Mouse (Mus musculus) CD4-positive helper T cell, adult 2 months (primary cell): ENCODE measurements around the gene Ptges2.
"Not testable (repeated sequence)": the region's sequence is repeated elsewhere in the genome, so short reads cannot be mapped to it uniquely, and the experiment has no call there.

Source experiments
- DNase-seq: peaks from one replicate; pipeline ENCODE4 v3.0.0-alpha.2; 2012; ENCODE audit warnings: low read depth, missing footprints, low spot score

Gene Ptges2

DNA sequence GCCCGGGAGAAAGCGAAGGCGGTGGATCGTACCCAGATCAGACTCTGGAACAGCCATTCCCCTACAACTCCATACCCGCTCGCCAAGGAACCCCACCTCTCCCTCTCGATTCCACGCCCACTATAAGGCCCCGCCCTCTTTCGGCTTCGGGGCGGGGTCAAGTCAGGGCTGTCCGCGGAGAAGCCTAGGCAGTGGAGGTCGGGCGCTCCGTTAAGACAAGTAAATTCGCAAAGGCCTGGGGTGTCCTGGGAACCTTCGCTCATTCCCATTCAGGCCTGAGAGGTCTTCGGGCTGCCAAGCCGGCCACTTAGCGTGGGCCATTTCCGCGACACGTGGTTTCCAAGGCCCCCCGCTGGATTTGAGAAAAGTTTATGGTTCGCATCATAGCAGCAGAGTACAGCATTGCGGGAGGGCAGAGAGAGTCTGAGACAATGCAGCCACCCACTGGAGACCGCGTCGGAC is at the start of gene Ptges2:
TSS of gene Ptges2 (plus strand) at position 413 of the 462 bp plus-strand sequence.
- DNase-seq: peak; percentile 90

DNA sequence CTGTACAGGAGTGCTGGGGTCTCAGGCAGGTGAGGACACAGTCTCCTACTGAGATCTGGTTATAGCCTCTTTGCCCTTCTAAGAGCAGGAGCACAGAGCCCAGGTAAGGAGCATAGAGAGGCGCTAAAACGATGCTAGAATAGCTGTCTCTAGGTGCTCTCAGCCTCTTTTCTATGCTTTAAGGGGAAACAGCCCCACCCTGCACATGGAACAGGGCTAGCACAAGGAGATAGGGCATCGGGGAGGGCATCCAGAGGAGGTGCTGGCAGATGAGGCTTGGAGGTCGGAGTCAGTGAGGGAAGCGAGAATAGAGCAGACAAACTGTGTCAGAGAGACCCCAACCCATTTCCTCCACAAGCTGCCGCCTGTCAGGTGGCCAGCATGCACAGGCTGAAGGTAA is 48.7 kb upstream of the Ptges2 start:
- no peak for DNase-seq

DNA sequence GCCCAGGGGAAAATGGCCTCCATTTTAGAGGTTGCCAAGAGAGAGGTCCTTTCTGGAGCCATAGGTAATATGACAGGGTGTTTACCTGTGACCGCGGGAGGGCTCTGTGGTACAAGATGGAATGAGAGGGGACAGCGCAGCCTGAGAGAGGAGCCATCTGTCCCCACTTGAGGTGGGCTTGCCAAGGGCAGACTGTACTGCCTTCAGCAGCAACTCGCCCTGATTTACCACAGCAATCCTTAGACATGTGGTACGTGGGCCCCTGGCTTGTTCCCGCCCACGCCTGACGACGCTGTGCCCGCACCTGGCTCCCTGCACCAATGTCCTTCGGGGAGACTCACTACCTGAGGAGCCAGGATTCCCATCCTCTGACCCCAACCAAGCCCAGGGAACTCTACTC is 47.4 kb upstream of the Ptges2 start:
- no peak for DNase-seq

DNA sequence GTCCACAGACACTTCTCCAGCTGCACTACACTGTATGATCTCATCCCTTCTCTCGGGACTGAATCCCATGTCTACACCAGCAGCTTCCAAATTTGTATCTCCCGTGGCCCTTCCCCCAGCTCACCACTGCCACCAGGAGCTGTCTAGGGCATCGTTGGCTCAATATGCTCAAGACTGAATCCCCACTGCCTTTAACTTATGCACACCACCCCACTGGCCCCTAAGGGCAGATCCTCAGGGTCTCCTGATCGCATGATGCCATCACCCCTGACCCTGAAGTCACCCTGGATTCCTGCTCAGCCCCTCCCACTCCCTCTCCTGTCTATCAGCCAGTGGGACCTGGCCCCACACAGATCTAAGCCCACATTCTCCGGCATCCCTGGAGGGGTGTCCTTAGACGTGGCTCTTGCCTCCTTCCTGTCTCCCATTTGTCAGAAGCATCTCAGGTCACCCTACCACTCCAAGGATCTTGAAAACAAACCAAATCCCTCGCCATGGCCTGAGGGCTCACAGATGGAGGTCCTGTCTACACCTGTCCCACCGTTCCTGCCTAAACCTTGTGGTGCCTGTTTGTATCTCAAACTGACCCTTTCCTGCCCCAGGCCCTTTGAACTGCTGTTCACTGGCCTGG is 46.0 kb upstream of the Ptges2 start:
- no peak for DNase-seq

DNA sequence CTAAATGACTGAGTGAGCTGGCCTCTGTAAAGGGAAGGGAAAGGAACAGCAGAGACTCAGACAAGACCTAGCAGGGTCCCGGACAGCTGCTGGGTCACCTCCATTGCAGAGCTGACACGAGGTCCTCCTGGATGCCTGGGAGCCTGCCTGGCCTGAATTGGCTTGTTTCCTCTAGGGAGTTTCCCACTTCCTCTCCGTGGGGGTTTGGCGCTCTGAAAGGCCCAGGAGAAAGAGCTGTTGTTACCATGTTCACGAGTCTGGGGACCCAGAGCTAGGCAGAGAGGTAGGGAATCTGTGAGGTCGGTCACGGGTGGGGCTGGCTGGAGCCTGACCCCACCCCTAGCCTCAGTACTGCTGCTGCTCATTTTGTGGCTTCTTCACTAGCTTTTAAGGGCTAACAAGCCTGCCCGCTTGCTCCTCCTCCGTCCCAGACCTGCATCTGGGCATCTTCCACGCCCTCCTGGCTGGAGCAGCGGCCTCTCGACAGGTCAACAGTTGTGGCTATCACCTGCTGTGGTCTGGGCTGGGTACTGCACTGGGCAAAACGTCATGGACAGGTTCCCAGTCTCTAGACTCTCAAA is 45.1 kb upstream of the Ptges2 start:
- no peak for DNase-seq

DNA sequence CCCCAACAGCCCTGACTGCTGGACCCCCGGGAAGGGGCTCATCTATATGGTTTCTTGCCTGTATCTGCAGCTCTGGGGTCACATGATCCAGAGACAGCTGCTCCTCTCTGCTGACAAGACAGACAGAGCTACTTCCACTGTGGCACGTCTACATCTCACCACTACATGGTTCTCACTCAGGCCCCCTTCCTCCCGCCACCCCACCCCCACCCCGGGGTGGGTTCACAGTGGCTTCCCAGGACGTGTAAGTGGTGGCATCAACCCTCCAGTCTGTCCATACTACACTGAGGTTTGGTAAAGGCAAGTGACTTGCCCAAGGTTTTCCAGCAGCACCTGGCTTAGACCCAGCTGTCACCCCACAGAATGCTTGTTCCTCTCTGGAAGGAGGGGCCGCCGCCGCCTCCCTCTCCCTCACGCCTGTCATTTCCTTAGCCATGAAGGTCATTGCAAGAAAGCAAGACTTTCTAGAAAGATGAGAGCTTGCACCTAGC is 44.2 kb upstream of the Ptges2 start:
- DNase-seq: peak; percentile 16

DNA sequence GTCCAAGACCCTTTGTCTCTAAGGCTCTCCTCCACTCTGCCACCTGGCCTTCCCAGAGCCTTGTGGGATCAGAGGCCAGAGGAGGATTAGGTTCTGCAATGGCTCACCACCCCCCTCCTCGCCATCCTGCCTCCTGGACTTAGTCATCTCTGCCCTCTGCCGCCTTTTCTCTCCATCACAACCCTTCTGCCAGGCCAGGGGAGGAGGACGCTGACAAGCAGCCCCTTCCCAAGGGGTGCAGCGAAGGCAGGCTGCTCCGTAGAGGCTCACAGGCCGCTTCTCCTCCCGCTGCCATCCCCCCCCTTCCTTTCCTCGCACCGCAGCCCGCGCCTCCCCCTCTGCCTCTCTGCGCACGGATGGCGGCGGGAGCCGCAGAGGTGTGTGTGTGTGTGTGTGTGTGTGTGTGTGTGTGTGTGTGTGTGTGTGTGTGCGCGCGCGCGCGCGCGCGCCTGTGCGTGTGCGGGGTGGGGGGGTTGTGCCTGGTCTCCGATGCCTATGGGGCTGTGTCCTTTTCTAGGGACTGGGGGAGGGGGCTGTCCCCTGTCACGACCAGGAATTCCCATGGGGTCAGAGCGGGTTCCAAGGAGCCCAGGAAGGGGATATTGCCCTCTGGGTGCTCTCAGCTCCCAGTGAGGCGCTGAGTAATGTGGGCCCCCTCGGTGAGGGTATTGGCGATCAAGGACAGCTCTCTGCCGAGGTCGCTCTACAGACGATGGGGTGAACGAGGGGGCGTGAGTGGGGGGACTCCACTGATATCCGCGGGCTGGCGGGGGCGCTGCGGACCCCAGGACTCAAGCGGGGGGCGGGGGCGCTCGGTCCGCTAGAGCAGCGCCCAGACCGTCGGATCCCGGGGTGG is 43.3 kb upstream of the Ptges2 start, which contains the start of gene Ciz1:
TSS of gene Ciz1 (plus strand) at position 177 of the 856 bp plus-strand sequence.
- DNase-seq: peak; percentile 68

DNA sequence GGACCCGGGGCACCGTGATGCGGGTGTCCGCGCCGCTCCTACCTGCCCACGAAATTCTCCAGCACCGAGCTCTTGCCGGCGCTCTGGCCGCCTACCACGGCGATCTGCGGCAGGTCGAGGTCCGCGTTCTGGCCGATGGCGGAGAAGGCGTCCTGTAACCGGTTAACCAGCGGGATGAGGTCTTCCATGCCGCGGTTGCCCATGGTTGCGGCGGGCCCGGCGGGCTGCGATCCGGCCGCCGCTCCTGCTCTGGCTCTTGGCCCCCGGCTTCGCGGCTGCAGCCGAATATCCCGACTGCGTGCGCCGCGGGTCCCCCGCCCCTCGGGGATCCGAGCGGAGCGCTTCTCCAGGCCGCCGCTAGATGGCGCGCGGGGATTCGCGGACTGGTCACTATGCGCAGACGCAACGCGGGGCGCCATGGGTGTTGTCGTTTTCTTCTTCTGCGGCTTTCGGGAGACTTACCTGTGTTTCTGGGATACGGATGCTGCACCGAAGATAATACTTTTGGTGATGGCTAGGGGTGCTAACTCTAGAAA is 42.6 kb upstream of the Ptges2 start, which contains the start of gene Dnm1:
TSS of gene Dnm1 (minus strand) at position 332 of the 536 bp plus-strand sequence.
- peak; percentile 86 for DNase-seq

DNA sequence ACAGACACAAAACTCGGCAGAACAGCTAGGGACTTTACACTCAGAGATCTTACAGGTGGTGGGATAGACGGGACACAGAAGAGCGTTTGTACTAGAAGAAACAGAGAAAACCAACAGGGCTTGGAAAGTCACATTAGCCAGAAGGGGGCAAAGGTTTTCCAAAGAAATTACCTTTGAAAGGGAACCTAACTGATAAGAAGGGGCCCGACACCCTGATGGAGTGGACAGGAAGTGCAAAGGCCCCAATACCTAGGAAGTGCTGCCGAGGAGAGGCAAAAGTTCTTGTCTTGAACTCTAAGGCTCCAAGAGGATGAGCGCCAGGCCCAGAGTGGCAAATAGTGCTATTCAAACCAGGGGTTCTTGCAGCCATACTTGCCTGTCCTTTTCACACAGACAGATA is 41.9 kb upstream of the Ptges2 start:
- no peak for DNase-seq

DNA sequence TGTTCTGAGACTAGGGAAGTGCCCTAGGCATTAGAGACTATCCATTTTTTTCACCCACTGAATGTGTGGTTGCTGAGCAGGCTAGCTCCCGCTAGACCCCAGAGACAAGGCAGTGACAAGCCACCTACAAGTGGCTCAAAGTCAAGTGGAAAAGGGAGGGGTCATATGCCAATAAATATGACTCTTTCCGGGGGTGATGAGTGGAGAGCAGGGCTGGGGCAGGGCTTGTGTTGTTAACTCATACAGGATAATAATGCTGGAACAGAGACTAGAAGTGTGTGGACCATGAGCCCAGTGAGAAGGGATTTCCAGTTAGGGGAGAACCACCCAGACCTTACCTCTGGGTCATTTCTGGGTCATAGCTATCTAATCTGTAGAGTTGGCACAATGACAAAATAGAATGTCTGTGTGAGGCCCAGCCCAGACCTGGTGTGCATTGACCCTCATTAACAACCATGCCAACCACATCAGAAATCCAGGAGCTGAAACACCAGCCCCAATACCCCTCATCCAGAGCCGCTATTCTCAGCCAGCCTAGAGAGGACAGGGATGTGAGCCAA is 41.3 kb upstream of the Ptges2 start:
- DNase-seq: no peak

DNA sequence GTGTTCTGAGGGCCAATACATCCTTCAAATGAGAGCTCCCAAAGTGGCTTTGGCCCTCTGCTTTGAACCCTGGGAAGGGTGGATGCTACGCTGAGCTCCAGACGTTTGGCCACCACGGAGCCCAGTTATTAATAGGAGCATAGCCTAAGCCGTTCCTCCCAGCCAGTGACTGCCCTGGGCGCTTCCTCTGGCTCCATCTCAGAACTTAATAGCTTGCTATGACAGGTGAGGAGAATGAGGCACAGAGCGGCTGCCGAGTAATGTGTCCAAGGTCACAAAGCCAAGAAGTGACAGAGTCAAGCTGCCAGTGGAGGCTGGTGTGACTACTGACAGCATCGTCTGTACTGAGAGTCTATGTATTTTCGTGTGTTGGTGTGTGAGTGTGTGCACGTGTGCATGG is 39.5 kb upstream of the Ptges2 start:
- no peak for DNase-seq

DNA sequence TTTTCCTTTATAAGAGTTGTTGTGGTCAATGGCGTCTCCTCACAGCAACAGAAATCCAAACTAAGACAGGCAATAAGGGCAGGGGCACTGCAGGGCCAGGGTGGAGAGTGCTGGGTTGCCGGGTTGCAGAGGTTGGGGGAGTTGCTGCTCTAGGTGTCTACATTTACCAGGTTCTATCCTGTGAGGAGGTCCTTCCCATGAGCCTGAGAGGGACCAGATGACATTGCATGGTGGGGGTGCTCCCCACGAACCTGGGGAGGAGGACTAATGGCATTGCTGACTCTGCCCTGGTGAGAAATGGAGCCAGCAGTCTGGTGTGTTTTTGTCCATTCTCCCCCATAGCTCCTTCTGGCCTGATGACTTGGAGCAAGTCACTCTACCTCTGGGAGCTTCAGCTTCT is 38.0 kb upstream of the Ptges2 start:
- DNase-seq: no peak

DNA sequence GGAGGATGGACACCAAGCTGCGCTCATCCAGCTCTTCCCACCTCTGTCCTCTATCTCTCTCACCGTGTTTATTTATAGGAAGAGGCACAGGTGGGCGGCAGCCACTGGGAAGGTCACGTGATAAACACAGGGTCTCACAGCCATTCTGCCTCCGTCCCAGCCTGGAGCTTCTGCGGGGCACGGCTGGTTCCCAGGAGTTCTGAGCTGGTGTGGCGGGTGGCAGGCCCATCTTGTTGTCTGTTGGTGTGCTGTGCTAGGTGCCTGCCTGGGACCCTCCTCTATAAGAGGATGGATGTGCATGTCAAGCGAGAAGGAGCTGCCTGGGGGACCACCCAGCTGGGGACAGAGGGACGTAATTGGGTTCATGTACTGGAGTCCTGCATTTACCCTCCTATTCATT is 37.3 kb upstream of the Ptges2 start:
- DNase-seq: no peak

DNA sequence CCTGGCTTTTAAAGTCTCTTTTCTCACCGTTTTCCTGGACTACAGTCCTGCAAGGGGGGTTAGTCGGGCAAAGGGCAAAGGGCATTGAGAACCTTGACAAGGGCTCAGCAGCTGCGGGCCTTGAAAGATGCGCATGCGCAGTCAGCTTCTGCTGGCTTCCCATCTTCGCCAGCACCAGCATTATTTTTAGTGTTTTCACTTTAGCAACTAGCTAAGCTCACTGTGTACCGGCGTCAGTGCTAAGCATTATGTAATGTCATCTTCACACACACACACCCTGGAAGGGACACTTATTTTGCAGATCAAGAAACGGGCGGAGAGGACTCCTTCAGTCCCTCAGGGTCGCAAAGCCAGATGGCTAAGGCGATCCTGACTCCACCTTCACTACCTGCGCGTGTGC is 35.0 kb upstream of the Ptges2 start:
- DNase-seq: peak; percentile 73

DNA sequence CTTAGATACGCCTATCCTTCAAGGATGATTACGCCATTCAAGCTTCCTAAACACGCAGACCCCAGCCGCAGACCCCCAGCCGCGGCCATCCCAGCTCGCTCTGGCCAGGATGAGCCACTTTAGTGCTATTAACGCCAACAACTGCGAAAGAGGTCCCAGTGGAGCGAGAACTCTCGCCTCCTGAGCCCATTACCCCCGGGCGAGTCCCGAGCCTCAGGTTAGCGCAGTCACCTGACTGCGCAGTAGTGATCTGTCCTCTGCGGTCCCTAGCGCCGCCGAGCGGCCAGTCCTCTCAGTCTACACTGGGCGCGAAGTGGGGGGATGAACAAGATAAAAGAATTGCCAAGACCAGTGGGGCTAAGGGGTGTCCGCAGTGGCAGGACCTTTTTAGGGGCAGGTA is 34.3 kb upstream of the Ptges2 start:
- DNase-seq: peak; percentile 70

DNA sequence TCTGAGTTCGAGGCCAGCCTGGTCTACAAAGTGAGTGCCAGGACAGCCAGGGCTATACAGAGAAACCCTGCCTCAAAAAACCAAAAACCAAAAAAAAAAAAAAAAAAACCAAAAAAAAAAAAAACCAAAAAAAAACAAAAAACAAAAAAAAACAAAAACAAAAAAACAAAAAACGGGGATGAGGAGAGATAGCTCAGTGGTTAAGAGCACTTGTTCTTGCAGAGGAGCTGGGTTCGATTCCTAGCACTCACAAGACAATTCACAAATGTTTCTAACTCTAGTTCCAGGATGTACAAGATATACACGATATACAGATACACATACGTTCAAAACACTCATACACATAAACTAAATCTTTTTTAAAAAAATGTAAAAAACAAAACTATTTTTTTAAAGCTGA is 33.4 kb upstream of the Ptges2 start:
- not testable (repeated sequence) for DNase-seq

DNA sequence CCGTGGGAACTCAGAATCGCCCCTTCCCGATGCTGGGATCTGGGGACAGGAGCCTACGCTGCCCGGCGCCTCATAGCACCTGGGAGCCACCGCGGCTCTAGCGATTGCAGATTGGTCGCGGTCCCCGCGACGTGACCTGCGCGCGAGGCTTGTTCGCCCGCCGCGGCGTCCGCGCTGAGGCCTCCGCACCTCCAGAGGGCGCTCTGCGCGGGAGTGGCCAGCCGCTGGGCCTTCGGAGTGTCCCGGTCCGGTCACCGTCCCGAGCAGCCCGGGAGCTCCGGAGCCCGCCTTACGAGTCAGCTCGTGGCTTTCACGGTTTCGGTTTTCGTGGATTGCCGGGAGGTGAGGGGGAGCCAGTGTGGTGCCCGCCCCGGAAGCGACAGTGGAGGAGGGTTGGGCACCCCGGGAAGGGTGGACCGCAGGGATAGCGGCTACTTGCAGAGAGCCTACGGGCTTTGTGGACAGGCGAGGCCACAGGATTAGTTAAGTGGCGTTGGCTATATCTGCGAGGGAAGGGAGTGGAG is 32.8 kb upstream of the Ptges2 start:
- DNase-seq: peak; percentile 89

DNA sequence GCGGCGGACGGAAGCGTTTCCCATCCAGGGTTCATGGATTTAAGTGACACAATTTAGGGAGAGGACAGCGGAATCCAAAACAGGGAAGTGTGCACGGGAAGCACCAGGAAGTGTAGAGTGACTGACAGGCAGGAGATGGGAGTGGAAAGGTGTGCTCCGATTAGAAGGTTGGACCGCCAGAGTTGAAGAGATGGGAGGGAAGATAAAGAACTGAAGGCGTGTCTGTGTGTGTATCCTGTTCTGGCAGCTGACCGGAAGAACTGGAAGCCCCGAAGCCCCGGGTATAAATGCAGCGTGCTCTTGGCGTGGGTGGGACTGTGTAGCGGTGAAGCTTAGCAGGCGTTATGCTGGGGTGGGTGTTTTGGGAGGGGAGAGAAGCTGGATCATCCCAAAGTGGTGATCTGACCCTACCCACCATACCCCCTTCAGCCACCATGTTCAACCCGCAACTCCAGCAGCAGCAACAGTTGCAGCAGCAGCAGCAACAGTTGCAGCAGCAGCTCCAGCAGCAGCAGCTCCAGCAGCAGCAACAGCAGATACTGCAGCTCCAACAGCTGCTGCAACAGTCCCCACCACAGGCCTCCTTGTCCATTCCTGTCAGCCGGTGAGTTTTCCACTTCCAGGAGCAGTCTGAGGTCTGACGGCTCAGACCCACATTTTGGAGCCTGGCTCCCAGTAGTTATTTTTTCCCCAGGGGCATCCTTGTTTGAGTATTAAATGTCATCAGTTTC is 32.2 kb upstream of the Ptges2 start:
- DNase-seq: peak; percentile 59

DNA sequence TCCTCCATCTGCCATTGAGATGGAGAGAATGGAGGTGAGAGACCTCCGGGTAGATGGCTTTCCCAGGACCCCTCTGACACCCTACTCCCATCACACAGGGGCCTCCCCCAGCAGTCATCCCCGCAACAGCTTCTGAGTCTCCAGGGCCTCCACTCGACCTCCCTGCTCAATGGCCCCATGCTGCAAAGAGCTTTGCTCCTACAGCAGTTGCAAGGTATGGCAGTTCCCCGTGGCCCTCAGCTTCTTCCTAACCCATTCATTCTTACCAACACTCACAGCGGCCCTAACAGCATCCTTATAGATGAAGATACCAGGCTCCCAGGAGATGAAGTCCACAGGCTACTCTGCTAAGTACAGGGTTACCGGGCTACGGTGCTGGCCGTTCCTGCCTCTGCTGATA is 31.6 kb upstream of the Ptges2 start:
- no peak for DNase-seq

DNA sequence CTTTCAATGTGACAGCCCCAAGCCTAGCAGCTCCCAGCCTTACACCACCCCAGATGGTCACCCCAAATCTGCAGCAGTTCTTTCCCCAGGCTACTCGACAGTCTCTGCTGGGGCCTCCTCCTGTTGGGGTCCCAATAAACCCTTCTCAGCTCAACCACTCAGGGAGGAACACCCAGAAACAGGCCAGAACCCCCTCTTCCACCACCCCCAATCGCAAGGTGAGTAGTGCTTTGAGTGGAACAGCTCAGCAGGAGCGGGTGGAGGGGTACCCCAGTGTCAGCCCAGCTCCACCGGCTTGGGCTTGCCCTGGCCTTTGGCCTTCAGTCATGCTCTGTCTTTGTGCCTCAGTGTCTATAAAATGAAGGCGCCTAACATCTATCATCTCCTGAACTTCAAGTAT is 28.4 kb upstream of the Ptges2 start:
- DNase-seq: no peak

DNA sequence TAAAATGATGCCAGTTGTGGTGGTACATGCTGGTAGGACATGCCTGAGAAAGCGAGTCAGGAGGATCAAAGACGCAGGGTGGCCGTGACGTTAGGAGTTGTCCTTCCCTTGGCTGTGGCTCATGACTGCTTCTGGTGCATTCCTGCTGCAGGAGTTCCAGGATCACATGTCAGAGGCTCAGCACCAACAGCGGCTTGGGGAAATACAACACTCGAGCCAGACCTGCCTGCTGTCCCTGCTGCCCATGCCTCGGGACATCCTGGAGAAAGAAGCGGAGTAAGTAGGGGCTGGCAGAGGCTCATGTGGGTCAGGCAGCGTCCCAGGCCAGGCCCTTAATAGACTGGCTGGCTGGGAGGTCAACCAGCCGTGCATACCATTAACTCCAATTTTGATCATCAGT is 21.5 kb upstream of the Ptges2 start:
- no peak for DNase-seq
